Mouse (Mus musculus): ENCODE data around the gene Cacng2.

Gene Cacng2

GRCm38 (mm10) chr15:78082149-78082548 is 37.7 kb downstream of the Cacng2 start:
- DNase-seq (ENCODE audit: low spot score in 2 of 2) = no peak

- no peak for DNase-seq (ENCODE audit: low spot score in 2 of 2)
Observed at GRCm38 (mm10) chr15:78081384-78081783, 38.4 kb downstream of the Cacng2 start.

DNA sequence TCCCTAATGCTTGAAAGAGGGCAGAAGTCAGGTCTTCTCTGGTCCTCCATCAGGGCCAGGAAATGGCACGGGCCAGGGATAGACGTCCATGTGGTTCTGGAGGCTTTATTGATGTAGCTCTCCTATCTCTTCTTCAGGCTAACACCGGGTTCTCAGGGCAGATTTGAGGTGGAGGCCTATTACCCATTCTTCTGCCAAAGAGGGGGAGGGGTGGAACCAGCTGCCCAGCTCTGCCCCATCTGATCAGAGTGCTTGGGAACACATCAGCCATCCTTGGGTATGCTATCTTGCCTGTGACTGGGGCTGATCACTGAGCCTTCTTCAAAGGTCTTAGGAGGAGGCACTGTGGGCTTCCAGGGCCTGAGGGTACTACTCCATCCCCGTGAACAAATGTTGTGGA is 39.5 kb downstream of the Cacng2 start:
- DNase-seq (ENCODE audit: low spot score in 2 of 2) = no peak

DNA sequence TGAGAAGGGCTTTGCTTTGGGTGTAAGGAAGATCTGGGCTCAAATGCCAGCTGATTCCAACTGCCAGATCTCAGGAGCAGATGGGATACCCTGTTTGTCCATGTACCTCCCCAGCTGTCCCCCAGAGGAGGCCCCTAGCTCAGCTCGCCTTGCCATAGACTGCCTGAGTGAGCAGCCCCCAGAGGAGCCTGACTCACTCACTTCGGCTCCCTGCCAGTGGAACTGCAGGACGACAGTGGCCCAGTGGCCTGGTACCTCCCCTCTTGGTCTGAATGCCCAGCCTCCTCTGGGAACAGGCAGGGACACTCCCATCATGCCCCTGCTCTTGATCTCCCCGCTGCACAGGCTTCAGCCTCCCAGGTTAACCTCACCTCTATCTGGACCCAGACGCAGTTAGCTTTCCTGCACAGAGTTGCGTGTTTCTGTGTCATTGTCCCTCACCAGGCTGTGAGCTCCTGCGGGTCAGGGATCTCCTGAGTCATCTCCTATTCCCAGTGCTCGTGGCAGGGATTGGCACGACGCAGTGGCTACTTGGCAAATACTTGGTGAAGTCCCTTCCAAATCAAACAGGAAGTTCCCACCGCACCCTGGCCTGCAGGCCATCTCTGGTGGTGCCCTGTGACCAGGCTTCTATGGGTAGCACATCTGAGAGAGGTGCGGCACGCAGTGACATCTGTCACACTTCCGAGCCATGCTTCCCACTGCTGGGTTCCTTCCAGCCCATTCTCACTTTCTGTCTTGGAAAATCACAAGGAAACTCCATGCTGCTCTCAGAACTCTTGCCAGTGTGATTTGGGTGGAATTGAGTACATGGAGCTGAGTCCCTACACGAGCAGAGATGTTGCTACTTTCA is 40.8 kb downstream of the Cacng2 start:
- DNase-seq (ENCODE audit: low spot score in 2 of 2) = no peak

DNA sequence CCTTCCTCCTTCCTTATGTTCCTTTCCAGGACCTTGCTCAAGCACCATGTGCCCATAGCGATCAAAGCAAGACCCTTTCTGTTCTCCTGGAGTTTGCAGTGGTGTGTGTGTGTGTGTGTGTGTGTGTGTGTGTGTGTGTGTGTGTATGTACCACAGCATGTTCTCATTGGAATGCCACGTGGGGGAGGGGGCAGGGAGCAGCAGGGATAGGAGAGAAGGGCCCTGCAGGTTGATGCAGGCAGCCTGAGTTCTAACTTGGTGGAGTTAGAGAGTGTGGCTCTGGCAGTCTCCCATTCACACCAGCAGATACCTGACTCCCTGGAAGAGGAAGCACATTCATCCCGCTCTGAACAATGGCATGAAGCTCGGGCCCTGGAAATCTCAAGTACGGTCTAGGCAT is 41.6 kb downstream of the Cacng2 start:
- no peak for DNase-seq (ENCODE audit: low spot score in 2 of 2)

- no peak for DNase-seq (ENCODE audit: low spot score in 2 of 2)
Observed at GRCm38 (mm10) chr15:78075921-78076320, 43.9 kb downstream of the Cacng2 start.

DNA sequence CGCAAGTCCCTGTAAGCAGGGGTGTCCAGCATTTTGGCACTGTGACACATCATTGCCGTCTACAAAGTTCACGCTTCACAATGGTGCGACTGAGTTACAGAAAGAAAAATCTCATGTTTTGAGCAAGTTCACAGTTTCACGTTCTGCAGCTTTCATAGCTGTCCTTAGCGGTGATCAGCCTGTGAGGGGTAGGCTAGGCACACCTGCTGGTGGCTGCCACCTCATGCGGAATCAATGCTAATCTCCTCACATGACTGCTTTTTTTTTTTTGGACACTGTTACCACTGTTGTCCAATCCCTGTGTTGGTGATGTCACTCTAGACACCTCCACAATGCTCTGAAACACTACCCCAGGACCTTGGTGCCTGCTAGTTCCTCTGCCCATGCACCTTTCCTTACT is 46.7 kb downstream of the Cacng2 start:
- DNase-seq (ENCODE audit: low spot score in 2 of 2) = no peak

- DNase-seq (ENCODE audit: low spot score in 2 of 2) = no peak
Observed at GRCm38 (mm10) chr15:78066475-78066874, 53.4 kb downstream of the Cacng2 start.

- DNase-seq (ENCODE audit: low spot score in 2 of 2) = no peak
Observed at GRCm38 (mm10) chr15:78065541-78065940, 54.3 kb downstream of the Cacng2 start.

GRCm38 (mm10) chr15:78064340-78064739 is 55.5 kb downstream of the Cacng2 start:
- DNase-seq (ENCODE audit: low spot score in 2 of 2) = no peak

DNA sequence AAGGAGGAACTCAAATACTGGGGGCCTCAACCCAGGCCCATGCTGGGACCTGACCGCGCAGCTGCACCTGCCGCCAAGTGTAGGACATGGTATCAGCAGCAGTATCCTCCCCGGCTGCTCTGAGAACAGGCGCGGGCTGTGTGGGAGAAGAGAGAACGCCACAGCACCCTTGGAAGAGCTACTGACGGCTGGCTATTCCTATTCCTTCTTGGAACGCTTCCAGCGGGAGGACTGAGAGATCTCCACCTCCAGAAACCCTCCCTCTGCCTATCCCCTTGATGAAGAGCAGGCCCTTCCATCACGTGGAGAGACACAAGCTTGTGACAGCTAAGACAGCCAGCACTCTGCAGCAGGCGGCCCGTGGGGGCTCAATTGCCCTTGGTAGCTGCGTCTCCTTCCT is 57.4 kb downstream of the Cacng2 start:
- no peak for DNase-seq (ENCODE audit: low spot score in 2 of 2)

DNA sequence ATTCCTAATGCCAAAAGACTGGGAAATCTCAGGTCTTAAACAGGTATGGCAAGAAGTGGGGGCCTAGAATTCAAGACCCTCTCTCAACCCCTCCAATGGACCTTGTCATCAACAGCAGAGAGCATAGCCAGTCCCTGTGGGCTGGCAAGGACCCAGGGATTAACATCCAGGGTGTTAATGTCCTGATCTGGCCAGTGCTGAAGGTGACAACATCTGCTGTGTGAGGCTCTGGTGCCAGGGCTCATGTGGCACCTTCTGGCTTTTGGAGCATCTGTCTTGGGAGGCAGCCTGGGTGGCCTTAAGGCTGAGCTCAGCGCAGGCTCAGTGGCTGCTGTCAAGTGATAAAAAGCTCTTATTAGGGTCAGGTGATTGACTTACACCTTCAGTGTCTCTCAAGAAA is 62.9 kb downstream of the Cacng2 start:
- no peak for DNase-seq (ENCODE audit: low spot score in 2 of 2)

DNA sequence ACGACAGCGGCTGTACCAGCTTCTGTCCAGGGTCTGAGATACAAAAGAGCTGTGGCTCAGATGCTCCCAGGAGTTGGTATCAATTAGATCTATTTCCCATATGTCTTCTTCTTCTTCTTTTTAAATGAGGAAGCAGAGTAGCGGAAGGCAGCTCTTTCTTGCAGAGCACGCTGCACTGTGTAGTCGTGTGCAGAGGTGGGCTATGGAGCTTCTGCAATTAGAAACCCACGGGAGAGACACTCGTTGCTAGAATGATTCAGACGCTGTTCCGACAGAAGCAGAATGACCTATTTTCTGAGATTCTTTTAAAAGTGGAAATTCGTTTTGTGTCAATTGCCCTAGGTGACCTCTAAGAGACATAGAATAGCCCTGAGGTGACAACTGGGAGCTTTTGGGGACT is 69.1 kb downstream of the Cacng2 start:
- no peak for DNase-seq (ENCODE audit: low spot score in 2 of 2)

DNA sequence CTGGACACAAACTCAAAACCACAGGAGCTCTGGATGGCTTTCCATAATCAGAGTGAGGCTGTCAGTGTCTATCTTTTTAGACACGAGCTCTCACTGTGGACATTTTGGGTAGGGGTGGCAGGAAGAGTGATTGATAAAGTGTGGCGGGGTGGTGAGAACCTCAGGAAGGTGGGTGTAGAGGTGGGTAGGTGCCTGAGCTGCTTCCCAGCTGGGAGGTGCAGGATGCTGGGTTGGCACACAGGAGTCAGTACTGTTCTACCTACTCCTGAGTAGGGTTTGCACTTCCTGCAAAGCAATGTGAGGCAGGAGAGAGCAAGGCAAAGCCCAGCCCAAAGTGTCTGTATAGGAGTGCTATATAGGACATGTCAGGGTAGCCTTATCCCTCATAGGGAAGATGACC is 69.9 kb downstream of the Cacng2 start:
- no peak for DNase-seq (ENCODE audit: low spot score in 2 of 2)

GRCm38 (mm10) chr15:78045842-78046241 is 74.0 kb downstream of the Cacng2 start:
- DNase-seq (ENCODE audit: low spot score in 2 of 2) = no peak

DNA sequence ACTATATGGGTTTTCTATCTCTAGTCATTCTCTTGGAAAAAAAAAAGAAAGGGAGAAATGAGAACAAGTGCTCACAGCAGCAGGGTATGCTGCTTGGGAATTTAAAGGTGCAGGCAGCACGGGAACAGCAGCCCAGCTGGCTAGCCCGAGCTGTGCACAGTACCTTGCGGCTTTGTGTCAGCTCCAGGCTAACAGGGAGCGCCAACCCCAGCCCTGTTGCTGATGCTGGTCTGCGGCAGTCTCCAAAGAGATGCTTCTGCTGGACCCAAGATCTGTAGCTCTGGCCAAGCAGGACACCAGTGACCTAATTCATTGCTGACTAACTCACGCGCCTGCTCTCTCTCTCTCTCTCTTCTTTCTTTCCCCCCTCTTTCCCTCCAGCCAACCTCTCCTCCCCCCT is 74.5 kb downstream of the Cacng2 start:
- DNase-seq (ENCODE audit: low spot score in 2 of 2) = no peak

GRCm38 (mm10) chr15:78044826-78045225 is 75.0 kb downstream of the Cacng2 start:
- DNase-seq (ENCODE audit: low spot score in 2 of 2) = no peak

DNA sequence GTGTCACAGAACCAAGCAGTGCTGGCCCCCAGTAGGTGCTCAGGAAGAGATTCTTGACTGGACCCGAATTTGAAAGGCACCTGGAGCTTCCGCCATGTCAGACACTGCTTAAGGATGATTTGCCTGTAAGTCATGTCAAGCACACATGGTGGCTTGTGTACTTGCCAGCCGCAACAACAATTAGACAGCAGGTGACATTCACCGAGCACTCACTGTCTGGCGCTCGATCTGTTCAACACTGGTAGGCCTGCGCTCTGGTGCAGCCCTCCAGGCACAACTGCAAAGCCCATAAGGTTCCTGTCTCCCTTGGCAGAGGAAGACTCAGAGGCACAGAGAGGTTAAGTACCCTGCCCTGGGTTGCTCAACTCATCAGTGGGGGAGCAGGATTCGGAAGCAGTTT is 77.1 kb downstream of the Cacng2 start:
- no peak for DNase-seq (ENCODE audit: low spot score in 2 of 2)

GRCm38 (mm10) chr15:78037626-78038025 is 82.2 kb downstream of the Cacng2 start:
- DNase-seq (ENCODE audit: low spot score in 2 of 2) = no peak

- DNase-seq (ENCODE audit: low spot score in 2 of 2) = no peak
Observed at GRCm38 (mm10) chr15:78036586-78036985, 83.2 kb downstream of the Cacng2 start.

DNA sequence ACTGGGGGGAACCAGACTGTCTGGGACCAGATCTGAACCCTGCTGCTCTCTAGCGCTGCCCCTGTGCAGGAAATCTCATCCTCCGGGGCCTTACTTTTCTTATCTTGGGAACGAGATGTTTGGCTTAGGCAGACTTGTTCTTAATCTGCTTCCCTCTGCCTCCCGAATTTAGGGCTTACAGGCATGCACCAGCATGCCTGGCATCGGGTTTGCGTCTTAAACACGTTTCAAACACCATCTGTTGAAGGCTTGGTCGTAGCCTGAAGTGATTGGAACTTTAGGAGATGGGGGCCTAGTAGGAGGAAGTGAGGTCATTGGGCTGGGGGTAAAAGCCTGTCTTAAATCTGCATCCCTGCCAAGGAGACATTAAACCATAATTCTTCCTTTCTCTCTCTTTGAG is 89.9 kb downstream of the Cacng2 start:
- no peak for DNase-seq (ENCODE audit: low spot score in 2 of 2)

- DNase-seq (ENCODE audit: low spot score in 2 of 2) = no peak
Observed at GRCm38 (mm10) chr15:78026521-78026920, 93.3 kb downstream of the Cacng2 start.

DNA sequence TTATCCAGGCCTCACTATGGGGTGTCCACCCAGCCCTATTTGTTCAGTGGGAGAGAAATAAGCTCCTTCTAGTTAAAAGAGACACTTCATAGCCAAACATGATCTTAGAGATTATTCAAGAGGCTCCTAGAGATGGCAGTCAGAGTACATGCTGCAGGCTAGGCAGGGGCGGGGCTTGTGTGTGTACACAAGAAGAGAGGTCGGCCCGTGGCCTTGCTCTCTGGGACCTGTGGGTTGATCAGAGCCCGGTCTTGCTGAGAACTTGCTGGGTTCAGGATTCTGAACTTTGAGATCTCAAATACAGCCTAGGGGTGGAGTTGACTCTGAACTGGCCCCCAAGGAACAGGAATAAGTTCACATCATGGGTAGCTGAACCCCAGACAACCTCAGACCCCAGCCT is 95.6 kb downstream of the Cacng2 start:
- no peak for DNase-seq (ENCODE audit: low spot score in 2 of 2)

DNA sequence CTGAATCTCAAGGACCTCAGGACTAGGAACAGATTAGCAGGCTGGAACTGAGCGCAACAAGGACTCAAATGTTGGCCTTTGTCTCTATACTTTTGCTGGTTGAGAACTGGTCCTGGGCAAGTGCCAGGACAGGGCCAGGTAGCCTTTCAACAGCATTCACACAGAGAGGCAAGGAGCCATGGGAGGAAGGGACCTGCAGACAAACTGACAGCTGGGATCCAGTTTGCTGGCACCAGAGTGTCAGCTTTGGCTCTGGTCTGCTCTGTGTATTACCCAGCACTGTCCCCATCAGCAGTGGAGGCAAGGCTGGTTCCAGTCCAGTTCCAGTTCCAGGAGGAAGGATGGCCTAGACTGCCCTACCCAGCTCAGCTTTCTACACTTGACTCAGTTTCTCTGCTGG is 105.8 kb downstream of the Cacng2 start:
- DNase-seq (ENCODE audit: low spot score in 2 of 2) = no peak
